Comparison of ENCODE assay signal across 20 mouse cellular contexts in the genomic region with DNA sequence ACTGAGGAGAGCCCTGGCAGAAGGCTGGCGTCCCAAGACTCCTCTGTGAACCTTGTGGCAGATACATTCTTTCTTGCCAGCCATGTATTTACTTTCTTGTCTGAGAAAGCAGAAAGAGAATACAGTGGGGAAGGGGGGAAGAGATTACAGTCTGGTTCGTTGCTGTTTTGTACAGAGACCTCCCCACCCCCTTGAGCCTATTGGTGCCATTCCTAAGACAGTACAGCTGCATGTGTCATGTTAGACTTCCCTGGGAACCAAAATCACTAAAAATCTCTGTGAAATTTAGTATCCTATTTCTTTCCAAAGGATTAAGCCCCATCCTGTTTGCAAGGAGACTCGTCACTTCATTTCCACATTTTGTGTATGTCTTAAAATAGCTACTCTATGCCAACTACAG.
DNase-seq lines count a peak whose midpoint lies in the region; ATAC-seq and TF ChIP-seq lines count a peak whose summit lies in the region.
"Had no signal": no experiment of that assay in that cellular context is flagged by ENCODE, and none has a peak within 500 bp of the region (broad histone marks: within the 10 kb centered on the region; RNA-seq: fewer than 3 reads in every experiment).

No protein-coding gene starts in this region.

- H3K9ac ChIP-seq in hindbrain, postnatal 0 days (replicated peaks; ENCODE audit: low read length) = no peak overlapping the region
- no peak overlapping the region for H3K9ac ChIP-seq in midbrain, embryonic 13.5 days (replicated peaks)
- H3K9ac ChIP-seq in midbrain, embryonic 16.5 days (ENCODE audit: low read depth, low read length) = no peak overlapping the region
- no peak overlapping the region for H3K9ac ChIP-seq in limb, embryonic 14.5 days (ENCODE audit: low read depth, low read length, severe bottlenecking)
- H3K9ac ChIP-seq: embryonic facial prominence, embryonic 15.5 days; forebrain, postnatal 0 days; hindbrain, embryonic 15.5 days had no signal

- H3K4me3 ChIP-seq in hindbrain, postnatal 0 days (ENCODE audit: low read length) = no peak overlapping the region
- no peak overlapping the region for H3K4me3 ChIP-seq in hindbrain, embryonic 10.5 days
- no peak overlapping the region for H3K4me3 ChIP-seq in midbrain, embryonic 13.5 days (replicated peaks)
- no peak overlapping the region for H3K4me3 ChIP-seq in midbrain, embryonic 16.5 days (ENCODE audit: low read depth, low read length)
- no peak overlapping the region for H3K4me3 ChIP-seq in limb, embryonic 14.5 days (replicated peaks; ENCODE audit: low read length)
- H3K4me3 ChIP-seq: embryonic facial prominence, embryonic 15.5 days; gastrocnemius, adult 2 months; hindbrain, embryonic 15.5 days had no signal

- no peak overlapping the region for H3K4me2 ChIP-seq in hindbrain, postnatal 0 days (ENCODE audit: low read depth, low read length)
- H3K4me2 ChIP-seq in midbrain, embryonic 13.5 days (replicated peaks) = no peak overlapping the region
- no peak overlapping the region for H3K4me2 ChIP-seq in midbrain, embryonic 16.5 days (ENCODE audit: low read length)
- no peak overlapping the region for H3K4me2 ChIP-seq in limb, embryonic 14.5 days (replicated peaks; ENCODE audit: low read depth, low read length, severe bottlenecking)
- H3K4me2 ChIP-seq: embryonic facial prominence, embryonic 15.5 days; heart, embryonic 11.5 days; hindbrain, embryonic 15.5 days had no signal

- no peak for TF ChIP-seq POLR2A in limb, embryonic 14.5 days (IDR thresholded peaks at IDR 0.05; ENCODE audit: borderline replicate concordance, extremely low read depth, insufficient read depth, insufficient read length)

- no peaks in the 10 kb centered on the region for H3K36me3 ChIP-seq in hindbrain, postnatal 0 days (ENCODE audit: insufficient read depth, low read length)
- H3K36me3 ChIP-seq in hindbrain, embryonic 10.5 days = no peaks in the 10 kb centered on the region
- no peaks in the 10 kb centered on the region for H3K36me3 ChIP-seq in midbrain, embryonic 13.5 days
- H3K36me3 ChIP-seq in midbrain, embryonic 16.5 days (ENCODE audit: control insufficient read depth, insufficient read depth, low read length) = no peaks in the 10 kb centered on the region
- no peaks in the 10 kb centered on the region for H3K36me3 ChIP-seq in limb, embryonic 14.5 days (ENCODE audit: control insufficient read depth, insufficient read depth, low read length)
- H3K36me3 ChIP-seq: embryonic facial prominence, embryonic 15.5 days; hindbrain, embryonic 15.5 days had no signal

- 0 out of 2 replicates have a peak, but pooled peaks cover 5% of the 10 kb centered on the region for H3K4me1 ChIP-seq in hindbrain, postnatal 0 days (ENCODE audit: insufficient read depth, low read length)
- peaks cover 11% of the 10 kb centered on the region for H3K4me1 ChIP-seq in hindbrain, embryonic 10.5 days (replicated peaks)
- H3K4me1 ChIP-seq in midbrain, embryonic 13.5 days (replicated peaks) = peaks cover 23% of the 10 kb centered on the region
- H3K4me1 ChIP-seq in midbrain, embryonic 16.5 days (ENCODE audit: control insufficient read depth, insufficient read depth, low read length) = peaks cover 7% of the 10 kb centered on the region; the same call in 1 of the 2 replicates
- H3K4me1 ChIP-seq in limb, embryonic 14.5 days (ENCODE audit: control insufficient read depth, insufficient read depth, low read length) = no peaks in the 10 kb centered on the region

- H3K27ac ChIP-seq in hindbrain, postnatal 0 days = peak overlapping the region; percentile 1; the same call in 1 of the 2 replicates
- H3K27ac ChIP-seq in hindbrain, embryonic 10.5 days = no peak overlapping the region
- H3K27ac ChIP-seq in midbrain, embryonic 13.5 days = peak overlapping the region; percentile 65; the same call in 1 of the 2 replicates
- no peak overlapping the region for H3K27ac ChIP-seq in midbrain, embryonic 16.5 days (ENCODE audit: low read length)
- no peak overlapping the region for H3K27ac ChIP-seq in limb, embryonic 14.5 days (replicated peaks; ENCODE audit: low read depth, low read length)
- H3K27ac ChIP-seq: gastrocnemius, adult 2 months had no signal

- no peak for TF ChIP-seq CTCF in hindbrain, postnatal 0 days (IDR thresholded peaks at IDR 0.05; ENCODE audit: low read depth)

- no peaks in the 10 kb centered on the region for H3K9me3 ChIP-seq in hindbrain, postnatal 0 days (ENCODE audit: low read length)
- no peaks in the 10 kb centered on the region for H3K9me3 ChIP-seq in hindbrain, embryonic 10.5 days
- no peaks in the 10 kb centered on the region for H3K9me3 ChIP-seq in midbrain, embryonic 13.5 days
- no peaks in the 10 kb centered on the region for H3K9me3 ChIP-seq in midbrain, embryonic 16.5 days (replicated peaks; ENCODE audit: control insufficient read depth, low read length, poor library complexity, severe bottlenecking)
- no peaks in the 10 kb centered on the region for H3K9me3 ChIP-seq in limb, embryonic 14.5 days (ENCODE audit: control insufficient read depth, low read length)
- H3K9me3 ChIP-seq: embryonic facial prominence, embryonic 15.5 days; hindbrain, embryonic 15.5 days had no signal

- ATAC-seq in hindbrain, postnatal 0 days = no peak
- ATAC-seq in midbrain, embryonic 13.5 days = no peak
- ATAC-seq in midbrain, embryonic 16.5 days = no peak
- peak; percentile 67 for ATAC-seq in limb, embryonic 14.5 days (ENCODE audit: low FRiP score, low read depth)
- ATAC-seq: CD4-positive, CD25-positive, alpha-beta regulatory T cell, adult 4 months; forebrain, embryonic 14.5 days; forebrain, postnatal 0 days had no signal

- no peak for DNase-seq in hindbrain, postnatal 0 days (ENCODE audit: low spot score)
- no peak for DNase-seq in hindbrain, embryonic 10.5 days (ENCODE audit: low spot score)
- no peak for DNase-seq in limb, embryonic 14.5 days (ENCODE audit: low spot score)
- DNase-seq in adrenal gland, postnatal 10 days = no peak
- DNase-seq: adrenal gland, adult 2 months; adrenal gland, postnatal 25 days; cerebellum, adult 11-12 months; cerebellum, adult 8-10 months; cerebellum, postnatal 36 days; embryo, embryonic 11 days; forebrain, postnatal 0 days; gastrocnemius, adult 2 months; gastrocnemius, postnatal 14 days had no signal

- no peaks in the 10 kb centered on the region for H3K27me3 ChIP-seq in hindbrain, postnatal 0 days (ENCODE audit: insufficient read depth, low read length)
- H3K27me3 ChIP-seq in hindbrain, embryonic 10.5 days (ENCODE audit: insufficient read depth, poor library complexity, severe bottlenecking) = no peaks in the 10 kb centered on the region
- H3K27me3 ChIP-seq in midbrain, embryonic 13.5 days = no peaks in the 10 kb centered on the region
- H3K27me3 ChIP-seq in midbrain, embryonic 16.5 days (ENCODE audit: control insufficient read depth, insufficient read depth, low read depth, low read length) = no peaks in the 10 kb centered on the region
- no peaks in the 10 kb centered on the region for H3K27me3 ChIP-seq in limb, embryonic 14.5 days (ENCODE audit: control insufficient read depth, insufficient read depth, low read length)
- H3K27me3 ChIP-seq: embryonic facial prominence, embryonic 15.5 days; hindbrain, embryonic 15.5 days had no signal

- WGBS in hindbrain, postnatal 0 days = 81% methylated on average over 3 of the region's 3 CpGs
- WGBS in hindbrain, embryonic 10.5 days = 94% methylated on average over 3 of the region's 3 CpGs
- WGBS in midbrain, embryonic 13.5 days = 87% methylated on average over 3 of the region's 3 CpGs
- 79% methylated on average over 3 of the region's 3 CpGs for WGBS in midbrain, embryonic 16.5 days
- WGBS in limb, embryonic 14.5 days = 77% methylated on average over 3 of the region's 3 CpGs

Comparison
In these comparisons a context has a peak if more than half of its experiments do, and no peak if none do; other contexts are left out.
1. H3K27ac ChIP-seq: peak in hindbrain, postnatal 0 days (single experiment) and midbrain, embryonic 13.5 days (single experiment); none in hindbrain, embryonic 10.5 days (single experiment), midbrain, embryonic 16.5 days (single experiment) and limb, embryonic 14.5 days (single experiment).